Mouse (Mus musculus) MEL (cell line): ENCODE results near the gene Fam81b.
"Not testable (repeated sequence)": the region's sequence is repeated elsewhere in the genome, so short reads cannot be mapped to it uniquely, and the experiment has no call there.

ENCODE experiments used
- CTCF ChIP-seq, 3 experiments: IDR thresholded peaks in 2 of 3; conservative IDR thresholded peaks in 1 of 3; 2 replicates each; pipeline ENCODE4 v1.5.1; 2011 to 2012; ENCODE audit warnings: low read length in 3 of 3, low read depth in 2 of 3, mild to moderate bottlenecking in 2 of 3, improper control_type of control experiment in 1 of 3, inconsistent platforms in 1 of 3, mixed read lengths in 1 of 3, moderate library complexity in 1 of 3; ENCODE audit not compliant: control insufficient read depth in 1 of 3, insufficient read depth in 1 of 3, poor library complexity in 1 of 3, severe bottlenecking in 1 of 3
- EP300 ChIP-seq, 2 experiments: IDR thresholded peaks; 2 replicates each; pipeline ENCODE4 v1.6.1; 2011; ENCODE audit warnings: improper control_type of control experiment in 2 of 2, low read length in 2 of 2, low read depth in 1 of 2, mild to moderate bottlenecking in 1 of 2
- HCFC1 ChIP-seq: IDR thresholded peaks from 2 replicates; pipeline ENCODE4 v1.6.1; 2012; ENCODE audit warnings: low read depth, mild to moderate bottlenecking, inconsistent platforms, low read length, improper control_type of control experiment, moderate library complexity
- MAFK ChIP-seq: IDR thresholded peaks from 2 replicates; pipeline ENCODE4 v1.6.1; 2011; ENCODE audit warnings: low read depth, mild to moderate bottlenecking, low read length, improper control_type of control experiment, borderline replicate concordance
- SIN3A ChIP-seq: IDR thresholded peaks from 2 replicates; pipeline ENCODE4 v1.6.1; 2012; ENCODE audit warnings: low read length, improper control_type of control experiment, inconsistent platforms
- TCF12 ChIP-seq: IDR thresholded peaks from 2 replicates; pipeline ENCODE4 v1.6.1; 2014; ENCODE audit warnings: low read depth, mild to moderate bottlenecking, inconsistent platforms, low read length, improper control_type of control experiment, moderate library complexity

GRCm38 (mm10) chr13:76345941-76346340, 41.1 kb upstream of the Fam81b start:
- not testable (repeated sequence) for TF ChIP-seq TCF12; EP300 (IDR thresholded peaks at IDR 0.05; ENCODE audit: low read depth in 1 of 2, low read length in 2 of 2); CTCF (IDR thresholded peaks at IDR 0.05 in 2 of 3, conservative IDR thresholded peaks at IDR 0.05 in 1 of 3; ENCODE audit: control insufficient read depth in 1 of 3, insufficient read depth in 1 of 3, low read depth in 2 of 3, low read length in 3 of 3, poor library complexity in 1 of 3, severe bottlenecking in 1 of 3); MAFK; HCFC1; SIN3A
